26 mouse cellular contexts compared by ENCODE assay signal in genomic region chr5:107240276-107240675, GRCm38 (mm10). TPM values are rescaled to one million over a fixed set of nuclear protein-coding genes. Genes with fewer than 3 reads are reported as not detected.
DNase-seq lines count a peak whose midpoint lies in the region; ATAC-seq and TF ChIP-seq lines count a peak whose summit lies in the region.
"Had no signal": no experiment of that assay in that cellular context is flagged by ENCODE, and none has a peak within 500 bp of the region (broad histone marks: within the 10 kb centered on the region; RNA-seq: fewer than 3 reads in every experiment).

No protein-coding gene starts in this region.

- 0 out of 2 replicates have a peak, but pooled peaks have one; percentile 39 for ATAC-seq in kidney, embryonic 14.5 days (ENCODE audit: low FRiP score, low TSS enrichment)
- ATAC-seq in liver, embryonic 12.5 days, result no peak
- ATAC-seq in liver, embryonic 11.5 days (replicated peaks; ENCODE audit: low FRiP score), result no peak
- ATAC-seq: activated CD4-positive, CD25-positive, alpha-beta regulatory T cell, adult 4 months; CD4-positive, CD25-positive, alpha-beta regulatory T cell, adult 4 months; forebrain, embryonic 13.5 days; hindbrain, postnatal 0 days had no signal

- H3K27ac ChIP-seq in kidney, embryonic 14.5 days (ENCODE audit: low read depth, low read length), result no peak overlapping the region
- 0 out of 2 replicates have a peak overlapping the region, but pooled peaks have one; percentile 36 for H3K27ac ChIP-seq in liver, embryonic 12.5 days
- H3K27ac ChIP-seq in liver, embryonic 11.5 days (ENCODE audit: low read depth, low read length), result no peak overlapping the region
- H3K27ac ChIP-seq: embryonic facial prominence, embryonic 12.5 days; embryonic facial prominence, embryonic 15.5 days; forebrain, embryonic 13.5 days; heart, adult 2 months; heart, embryonic 10.5 days; heart, embryonic 13.5 days; hindbrain, embryonic 14.5 days; hindbrain, postnatal 0 days had no signal

- no peak for TF ChIP-seq CTCF in brain, embryonic 14.5 days (IDR thresholded peaks at IDR 0.05; ENCODE audit: borderline replicate concordance, extremely low read depth, insufficient read depth, insufficient read length)

- no peak for TF ChIP-seq POLR2A in brain, embryonic 14.5 days (IDR thresholded peaks at IDR 0.05; ENCODE audit: borderline replicate concordance, extremely low read depth, insufficient read depth, insufficient read length, poor library complexity, severe bottlenecking)

- H3K4me3 ChIP-seq in kidney, embryonic 14.5 days (ENCODE audit: low read length), result no peak overlapping the region
- H3K4me3 ChIP-seq in liver, embryonic 12.5 days, result no peak overlapping the region
- no peak overlapping the region for H3K4me3 ChIP-seq in liver, embryonic 11.5 days (ENCODE audit: low read depth, low read length)
- H3K4me3 ChIP-seq: embryonic facial prominence, embryonic 12.5 days; embryonic facial prominence, embryonic 15.5 days; forebrain, embryonic 13.5 days; heart, adult 2 months; heart, embryonic 10.5 days; heart, embryonic 13.5 days had no signal

- 2% methylated on average over 1 of the region's 1 CpGs for WGBS in kidney, embryonic 14.5 days
- WGBS in liver, embryonic 12.5 days (ENCODE audit: insufficient replicate concordance), result 73% methylated on average over 1 of the region's 1 CpGs
- 57% methylated on average over 1 of the region's 1 CpGs for WGBS in liver, embryonic 11.5 days

- no peak for DNase-seq in kidney, postnatal 10 days
- no peak for DNase-seq in liver, embryonic 11.5 days (ENCODE audit: low spot score)
- DNase-seq in brain, embryonic 14.5 days (ENCODE audit: low read depth), result peak; percentile 39
- peak; percentile 50 for DNase-seq in hindlimb bud, embryonic 11.5 days (ENCODE audit: extremely low spot score, low read depth, low spot score)
- no peak for DNase-seq in thymus, postnatal 10 days (ENCODE audit: low spot score in 2 of 2)
- DNase-seq: adrenal gland, adult 8-10 months; adrenal gland, postnatal 25 days; cerebellum, adult 18-20 months; cerebellum, adult 9-10 months; cerebellum, postnatal 14 days; gastrocnemius, postnatal 10 days; gastrocnemius, postnatal 36 days; heart, adult 2 months; heart, postnatal 14 days; heart, postnatal 4 days had no signal

- no peaks in the 10 kb centered on the region for H3K36me3 ChIP-seq in kidney, embryonic 14.5 days (ENCODE audit: control insufficient read depth, insufficient read depth, low read length)
- H3K36me3 ChIP-seq in liver, embryonic 12.5 days, result no peaks in the 10 kb centered on the region
- 0 out of 2 replicates have a peak, but pooled peaks cover 2% of the 10 kb centered on the region for H3K36me3 ChIP-seq in liver, embryonic 11.5 days (ENCODE audit: control insufficient read depth, insufficient read depth, low read length)
- H3K36me3 ChIP-seq: embryonic facial prominence, embryonic 12.5 days; heart, embryonic 10.5 days; heart, embryonic 13.5 days had no signal

- H3K4me2 ChIP-seq in kidney, embryonic 14.5 days (replicated peaks; ENCODE audit: low read depth, low read length), result no peak overlapping the region
- no peak overlapping the region for H3K4me2 ChIP-seq in liver, embryonic 12.5 days
- H3K4me2 ChIP-seq in liver, embryonic 11.5 days, result no peak overlapping the region
- H3K4me2 ChIP-seq: embryonic facial prominence, embryonic 12.5 days; embryonic facial prominence, embryonic 15.5 days; forebrain, embryonic 13.5 days; heart, embryonic 13.5 days; hindbrain, embryonic 14.5 days had no signal

- H3K4me1 ChIP-seq in kidney, embryonic 14.5 days (ENCODE audit: control insufficient read depth, insufficient read depth, low read length), result peaks cover 29% of the 10 kb centered on the region
- H3K4me1 ChIP-seq in liver, embryonic 12.5 days, result peaks cover 80% of the 10 kb centered on the region
- H3K4me1 ChIP-seq in liver, embryonic 11.5 days (replicated peaks; ENCODE audit: control insufficient read depth, insufficient read depth, low read length), result peaks cover 61% of the 10 kb centered on the region
- H3K4me1 ChIP-seq: forebrain, embryonic 13.5 days had no signal

- H3K27me3 ChIP-seq in kidney, embryonic 14.5 days (ENCODE audit: control insufficient read depth, insufficient read depth, low read length), result no peaks in the 10 kb centered on the region
- no peaks in the 10 kb centered on the region for H3K27me3 ChIP-seq in liver, embryonic 12.5 days (replicated peaks)
- H3K27me3 ChIP-seq in liver, embryonic 11.5 days (replicated peaks; ENCODE audit: control insufficient read depth, insufficient read depth, low read length), result no peaks in the 10 kb centered on the region
- H3K27me3 ChIP-seq: embryonic facial prominence, embryonic 12.5 days; embryonic facial prominence, embryonic 15.5 days; heart, embryonic 13.5 days had no signal

- H3K9ac ChIP-seq in kidney, embryonic 14.5 days (ENCODE audit: low read depth, low read length), result no peak overlapping the region
- no peak overlapping the region for H3K9ac ChIP-seq in liver, embryonic 12.5 days
- H3K9ac ChIP-seq in liver, embryonic 11.5 days (ENCODE audit: low read depth, low read length), result no peak overlapping the region
- H3K9ac ChIP-seq: embryonic facial prominence, embryonic 12.5 days; embryonic facial prominence, embryonic 15.5 days; forebrain, embryonic 13.5 days; heart, embryonic 13.5 days; hindbrain, embryonic 14.5 days had no signal

- H3K9me3 ChIP-seq in kidney, embryonic 14.5 days (ENCODE audit: control insufficient read depth, low read length), result no peaks in the 10 kb centered on the region
- H3K9me3 ChIP-seq in liver, embryonic 12.5 days (replicated peaks), result no peaks in the 10 kb centered on the region
- H3K9me3 ChIP-seq in liver, embryonic 11.5 days (ENCODE audit: control insufficient read depth, low read length), result no peaks in the 10 kb centered on the region
- H3K9me3 ChIP-seq: embryonic facial prominence, embryonic 12.5 days; embryonic facial prominence, embryonic 15.5 days; forebrain, embryonic 13.5 days; heart, embryonic 10.5 days; heart, embryonic 13.5 days had no signal

RNA-seq across cellular contexts. Expression of gene Tgfbr3, which starts 49.2 kb away (rescaled TPM):
- 7.5 and 18.0 TPM in 2 replicates for polyA plus RNA-seq in kidney, embryonic 14.5 days (2014; fragmentation: Nextera tagmentation; extraction: Ambion mirVana)
- 18.4 and 19.2 TPM in 2 replicates for polyA plus RNA-seq in liver, embryonic 12.5 days (2016; fragmentation: Nextera tagmentation; extraction: Ambion mirVana)
- 38.2 and 39.7 TPM in 2 replicates for polyA plus RNA-seq in liver, embryonic 11.5 days (2014; fragmentation: Nextera tagmentation; extraction: Ambion mirVana)
- polyA plus RNA-seq in brain, embryonic 14.5 days (2012; rRNA removed), result 2.4 and 5.2 TPM in 2 replicates

Comparison
In these comparisons a context has a peak if more than half of its experiments do, and no peak if none do; other contexts are left out.
1. DNase-seq: peak in brain, embryonic 14.5 days (single experiment) and hindlimb bud, embryonic 11.5 days (single experiment); none in kidney, postnatal 10 days (single experiment), liver, embryonic 11.5 days (single experiment) and thymus, postnatal 10 days (0 of 2).